Mouse (Mus musculus) cortical plate, adult 2 months (tissue): ENCODE data around the gene Gm36210.

Experiments
- CTCF ChIP-seq: fragments of 200-500 bp; IDR thresholded peaks from 2 replicates; pipeline ENCODE4 v1.5.1; 2011; ENCODE audit warnings: mild to moderate bottlenecking, control low read depth, low read length; ENCODE audit not compliant: insufficient read depth; ENCODE audit errors: extremely low read depth
- POLR2A ChIP-seq: fragments of 200-500 bp; IDR thresholded peaks from 2 replicates; pipeline ENCODE4 v1.6.1; 2011; ENCODE audit warnings: mild to moderate bottlenecking, low read length, control low read depth; ENCODE audit not compliant: insufficient read depth; ENCODE audit errors: extremely low read depth

DNA sequence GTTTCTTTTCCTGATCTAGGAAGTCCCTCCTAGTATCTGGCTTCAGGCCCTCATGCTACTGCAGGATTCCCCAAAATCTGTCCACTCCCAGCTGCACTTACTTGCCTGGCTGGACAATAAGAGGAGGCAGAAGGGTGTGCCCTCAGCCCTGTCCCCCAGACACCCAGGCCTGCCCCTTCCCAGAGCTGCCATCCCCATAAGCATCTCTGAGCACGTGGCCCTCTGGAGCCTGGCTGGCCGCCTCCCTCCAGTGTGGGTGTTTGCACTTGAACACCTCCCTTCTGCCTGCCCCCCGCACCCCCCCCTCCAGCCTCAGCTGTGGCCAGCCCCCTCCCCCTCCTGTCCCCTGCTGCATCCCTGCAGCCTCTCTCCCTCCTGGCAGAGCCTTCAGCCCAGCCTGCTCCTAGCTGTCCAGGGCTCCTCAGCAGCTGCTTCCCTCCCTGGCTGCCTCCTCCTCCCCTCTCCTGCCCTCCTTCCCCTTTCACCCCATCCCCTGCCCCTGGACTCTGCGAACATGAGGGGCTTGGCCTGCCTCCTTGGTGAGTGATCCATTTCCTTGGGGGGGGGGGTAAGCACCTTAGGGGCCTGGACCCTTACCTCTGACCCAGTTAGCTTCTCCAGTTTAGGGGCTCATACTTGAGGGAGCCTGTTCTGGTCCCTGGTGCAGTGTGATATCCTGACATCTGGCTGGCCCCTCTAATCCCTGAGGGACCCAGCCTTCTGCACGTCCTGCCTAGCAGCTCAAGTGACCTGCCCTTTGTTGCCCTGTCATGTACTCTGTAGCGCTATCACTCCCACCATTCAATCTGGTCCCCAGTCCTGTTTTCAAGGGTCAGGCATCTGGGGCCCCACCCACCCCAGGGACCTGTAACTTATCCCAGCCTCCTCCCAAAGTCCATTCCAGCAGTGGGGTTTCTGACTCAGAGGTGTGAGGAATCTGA, 19.4 kb upstream of the Gm36210 start, which contains the start of gene Ssc5d:
- no peak for TF ChIP-seq POLR2A
- no peak for TF ChIP-seq CTCF
